Mouse (Mus musculus) heart, embryonic 12.5 days (tissue): ENCODE measurements at regions not wholly inside any gene's neighbourhood (a gene's known extent, or its start where the extent isn't known, plus 50 kb on each side); places are given as distances from the start of the nearest gene placed in this dataset.

Experiments
- ATAC-seq: fragments of 200-750 bp; cut with Nextera tagmentation; 2 replicates; pipeline ENCODE4 v1.8.0; 2017; ENCODE audit warnings: moderate TSS enrichment, moderate library complexity; ENCODE audit not compliant: insufficient number of reproducible peaks, low FRiP score
- H3K27ac ChIP-seq: fragments of 300-500 bp; sonication (generic); 2 replicates; pipeline ENCODE4 v1.5.1; 2016; ENCODE audit warnings: mild to moderate bottlenecking, moderate library complexity; ENCODE audit not compliant: poor library complexity, severe bottlenecking
- H3K27me3 ChIP-seq: fragments of 300-500 bp; sonication (generic); replicated peaks from 2 replicates; pipeline ENCODE4 v1.6.1; 2016; ENCODE audit warnings: mild to moderate bottlenecking, moderate library complexity
- H3K36me3 ChIP-seq: fragments of 300-500 bp; sonication (generic); 2 replicates; pipeline ENCODE4 v1.6.1; 2016; ENCODE audit warnings: mild to moderate bottlenecking, moderate library complexity
- H3K4me1 ChIP-seq: fragments of 300-500 bp; sonication (generic); replicated peaks from 2 replicates; pipeline ENCODE4 v1.6.1; 2016; ENCODE audit warnings: mild to moderate bottlenecking
- H3K4me2 ChIP-seq: fragments of 300-500 bp; sonication (generic); 2 replicates; pipeline ENCODE4 v1.6.1; 2016; ENCODE audit warnings: mild to moderate bottlenecking, moderate library complexity
- H3K4me3 ChIP-seq: fragments of 300-500 bp; sonication (generic); 2 replicates; pipeline ENCODE4 v1.5.1; 2016; ENCODE audit warnings: mild to moderate bottlenecking
- H3K9ac ChIP-seq: fragments of 300-500 bp; sonication (generic); 2 replicates; pipeline ENCODE4 v1.6.1; 2016; ENCODE audit warnings: mild to moderate bottlenecking, moderate library complexity
- H3K9me3 ChIP-seq: fragments of 300-500 bp; sonication (generic); replicated peaks from 2 replicates; pipeline ENCODE4 v1.6.1; 2016; ENCODE audit warnings: mild to moderate bottlenecking, moderate library complexity
- WGBS: fragments of 180-500 bp; shearing (Covaris S2); methylation state at CpG from one replicate; pipeline ENCODE4 v1.1.7; 2016; 5-methylcytosine and 5-hydroxymethylcytosine counted together

DNA sequence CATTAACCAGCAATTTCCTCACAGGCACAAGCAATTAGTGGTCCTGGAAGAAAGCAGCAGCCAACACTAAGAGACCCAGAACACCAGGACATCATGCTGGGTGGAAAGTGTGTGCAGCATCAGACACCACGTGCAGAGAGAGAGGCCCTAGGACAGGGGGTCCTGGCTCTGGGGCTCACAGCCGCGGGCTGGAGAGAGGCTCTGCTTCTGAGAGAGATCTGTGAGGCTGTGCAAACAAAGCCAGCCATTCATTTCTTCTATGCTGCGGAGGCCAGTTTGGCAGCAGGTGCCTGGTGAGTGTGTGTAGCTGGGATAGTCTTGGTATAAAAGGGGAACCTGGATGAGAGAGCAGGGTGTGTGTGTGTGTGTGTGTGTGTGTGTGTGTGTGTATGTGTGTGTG is 257.7 kb upstream of the Rnaseh2b start:
- WGBS: 60% methylated on average over 4 of the region's 4 CpGs
- Histone ChIP-seq H3K4me1 (no peaks in the 10 kb centered on the region), H3K27me3 (peaks cover 4% of the 10 kb centered on the region; the same call in 1 of the 2 replicates), H3K36me3 (no peaks in the 10 kb centered on the region), H3K27ac (no peak overlapping the region), H3K4me3 (no peak overlapping the region), H3K9me3 (no peaks in the 10 kb centered on the region), H3K9ac (no peak overlapping the region), H3K4me2 (no peak overlapping the region)
- no peak for ATAC-seq

DNA sequence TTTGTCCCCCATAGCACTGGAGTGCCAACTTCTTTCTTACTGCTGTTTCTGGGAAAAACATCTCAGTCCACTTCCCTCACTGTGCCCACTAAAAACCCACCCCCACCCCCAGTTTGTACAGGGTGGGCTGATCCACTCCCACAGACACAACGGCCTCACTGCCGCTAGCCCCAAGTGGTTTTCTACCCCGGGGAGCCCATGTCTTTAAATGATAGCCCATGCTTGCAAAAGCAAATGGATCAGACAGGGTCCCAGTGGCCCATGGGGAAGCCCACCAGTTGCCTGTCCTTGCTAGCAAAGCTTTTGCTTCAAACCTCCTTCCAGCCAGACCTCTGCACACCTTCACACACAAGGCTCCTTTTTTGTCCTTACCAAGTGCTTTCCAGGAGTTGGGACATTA is 257.0 kb upstream of the Rnaseh2b start:
- 87% methylated on average over 3 of the region's 3 CpGs for WGBS
- H3K4me1 ChIP-seq: no peaks in the 10 kb centered on the region

DNA sequence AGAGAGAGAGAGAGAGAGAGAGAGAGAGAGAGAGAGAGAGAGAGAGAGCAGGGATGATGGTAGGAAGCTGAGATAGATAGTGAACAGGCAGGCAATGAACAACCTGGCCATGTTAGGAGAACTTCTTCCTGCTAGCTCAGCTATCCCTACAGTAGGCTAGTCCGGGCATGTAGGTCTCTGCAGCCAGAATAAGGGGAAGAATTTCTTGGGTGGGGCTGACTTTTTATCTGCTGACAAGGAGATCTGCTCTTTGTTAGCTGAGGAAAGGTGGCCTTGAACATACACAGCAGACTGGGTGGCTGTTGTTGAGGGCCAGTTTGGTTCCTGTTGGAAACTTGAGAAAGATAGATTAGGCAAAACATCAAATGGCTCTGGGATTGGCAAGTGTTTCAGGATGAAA is 254.9 kb upstream of the Rnaseh2b start:
- WGBS: 44% methylated on average over 1 of the region's 1 CpGs
- ATAC-seq: no peak
- no peak overlapping the region for H3K4me3 ChIP-seq
- no peaks in the 10 kb centered on the region for H3K9me3 ChIP-seq
- no peak overlapping the region for H3K27ac ChIP-seq
- H3K4me2 ChIP-seq: no peak overlapping the region
- H3K4me1 ChIP-seq: no peaks in the 10 kb centered on the region
- H3K27me3 ChIP-seq: peaks cover 4% of the 10 kb centered on the region; the same call in 1 of the 2 replicates
- no peak overlapping the region for H3K9ac ChIP-seq
- no peaks in the 10 kb centered on the region for H3K36me3 ChIP-seq

More for the DNA sequence above, 257.0 kb upstream of the Rnaseh2b start:
- no peak overlapping the region for H3K4me2 ChIP-seq
- H3K9me3 ChIP-seq: no peaks in the 10 kb centered on the region
- H3K9ac ChIP-seq: no peak overlapping the region
- no peak overlapping the region for H3K27ac ChIP-seq
- H3K4me3 ChIP-seq: no peak overlapping the region
- H3K27me3 ChIP-seq: peaks cover 4% of the 10 kb centered on the region; the same call in 1 of the 2 replicates
- H3K36me3 ChIP-seq: no peaks in the 10 kb centered on the region
- ATAC-seq: no peak

DNA sequence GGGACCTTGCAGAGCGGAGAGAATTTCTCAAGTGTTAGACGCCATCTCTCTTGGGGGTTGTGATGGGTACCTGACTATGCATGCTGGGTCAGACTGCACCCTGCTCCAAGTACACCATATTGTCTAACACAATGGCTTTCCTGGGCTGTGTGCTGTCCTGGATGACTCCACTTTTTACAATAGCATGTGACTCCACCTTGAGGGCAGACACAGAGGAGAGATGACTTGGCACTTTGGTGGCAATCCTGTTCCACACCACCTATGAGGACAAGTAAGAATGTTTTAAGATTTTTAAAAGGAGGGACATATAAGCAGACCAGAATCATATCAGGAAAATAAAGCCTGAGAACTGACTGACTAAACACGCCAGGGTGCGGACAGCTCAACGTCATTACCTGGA is 254.5 kb upstream of the Rnaseh2b start:
- ATAC-seq: no peak
- H3K9me3 ChIP-seq: no peaks in the 10 kb centered on the region
- H3K4me2 ChIP-seq: no peak overlapping the region
- H3K27ac ChIP-seq: no peak overlapping the region
- H3K27me3 ChIP-seq: peaks cover 4% of the 10 kb centered on the region; the same call in 1 of the 2 replicates
- H3K9ac ChIP-seq: no peak overlapping the region
- no peaks in the 10 kb centered on the region for H3K36me3 ChIP-seq
- no peak overlapping the region for H3K4me3 ChIP-seq
- 72% methylated on average over 5 of the region's 5 CpGs for WGBS
- no peaks in the 10 kb centered on the region for H3K4me1 ChIP-seq

DNA sequence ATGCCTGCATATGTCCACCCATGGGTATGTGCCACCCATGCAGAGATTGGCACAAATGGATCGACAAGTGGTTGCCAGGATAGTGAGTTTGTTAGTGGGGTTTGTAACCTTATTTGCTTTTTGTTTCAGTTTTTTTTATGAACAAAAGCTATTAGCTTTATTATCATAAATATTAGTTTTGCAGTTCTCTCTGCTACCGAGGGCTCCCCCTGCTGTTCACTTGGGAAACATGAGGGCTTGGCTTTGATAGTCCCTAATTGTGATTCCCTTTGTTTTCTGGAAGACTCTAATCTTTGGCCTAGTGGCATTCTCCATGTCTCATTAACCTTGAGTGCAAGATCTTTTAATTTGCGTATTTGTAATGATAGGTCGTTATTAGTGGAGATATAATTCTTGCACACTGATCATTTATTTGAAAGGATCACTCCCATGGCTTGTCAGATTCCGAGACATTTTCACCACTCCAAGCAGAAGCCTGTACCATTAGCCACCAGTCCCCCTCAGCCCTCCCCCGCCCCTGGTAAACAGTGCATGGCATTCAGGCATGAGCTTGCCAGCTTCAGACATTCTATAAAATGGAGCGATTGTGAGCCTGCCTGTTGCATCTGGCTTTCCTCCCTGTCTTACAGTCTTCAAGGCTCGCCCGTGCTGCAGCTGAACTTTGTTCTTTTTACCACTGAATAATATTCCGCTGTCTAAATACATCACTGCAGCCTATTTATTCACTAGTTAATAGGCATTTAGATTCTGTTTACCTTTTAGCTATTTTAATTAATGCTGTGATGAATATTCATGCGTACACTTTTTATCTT is 249.9 kb upstream of the Rnaseh2b start:
- H3K27me3 ChIP-seq: no peaks in the 10 kb centered on the region
- H3K36me3 ChIP-seq: no peaks in the 10 kb centered on the region
- 61% methylated on average over 11 of the region's 11 CpGs for WGBS
- no peak overlapping the region for H3K27ac ChIP-seq
- H3K4me2 ChIP-seq: no peak overlapping the region
- no peaks in the 10 kb centered on the region for H3K4me1 ChIP-seq
- ATAC-seq: no peak
- H3K4me3 ChIP-seq: no peak overlapping the region
- H3K9ac ChIP-seq: no peak overlapping the region
- peaks cover 3% of the 10 kb centered on the region; the same call in 1 of the 2 replicates for H3K9me3 ChIP-seq

DNA sequence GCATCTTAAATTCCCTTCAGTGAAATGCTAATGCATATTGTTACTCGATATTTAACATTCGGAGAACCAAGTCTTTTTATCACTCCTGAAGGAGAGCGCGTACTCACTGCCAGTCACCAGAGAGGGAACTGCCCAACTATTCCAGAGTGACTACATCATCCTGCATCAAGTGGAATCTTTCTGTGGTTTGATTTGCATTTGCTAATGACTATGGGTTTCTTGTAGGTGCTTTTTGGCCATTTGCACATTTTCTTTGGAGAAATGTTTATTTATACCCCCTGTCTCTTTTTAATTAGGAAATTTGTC is 249.3 kb upstream of the Rnaseh2b start:
- 82% methylated on average over 4 of the region's 4 CpGs for WGBS
- ATAC-seq: no peak
- H3K27ac ChIP-seq: no peak overlapping the region

DNA sequence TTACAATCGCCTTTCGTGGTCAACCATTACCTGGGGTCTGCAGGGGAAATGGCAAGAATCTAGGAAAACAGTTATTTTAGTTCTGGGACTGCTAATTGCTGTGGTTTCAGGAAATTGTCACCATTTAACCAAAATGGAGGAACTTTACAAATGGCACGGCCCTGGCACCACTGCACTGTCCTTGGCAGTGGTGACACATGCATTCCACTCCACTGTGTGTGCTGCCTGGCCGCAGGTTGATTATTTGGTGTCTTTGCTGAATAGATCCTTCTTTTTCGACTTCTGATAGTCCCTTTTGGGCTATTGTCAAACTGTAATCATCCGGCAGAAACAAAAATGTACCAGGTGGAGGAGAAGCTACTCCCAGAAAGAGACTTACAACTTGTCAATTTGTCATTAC is 241.4 kb upstream of the Rnaseh2b start:
- Histone ChIP-seq H3K4me2 (no peak overlapping the region), H3K4me3 (no peak overlapping the region), H3K9me3 (0 out of 2 replicates have a peak, but pooled peaks cover 3% of the 10 kb centered on the region), H3K36me3 (no peaks in the 10 kb centered on the region), H3K27ac (no peak overlapping the region), H3K27me3 (no peaks in the 10 kb centered on the region), H3K9ac (no peak overlapping the region), H3K4me1 (no peaks in the 10 kb centered on the region)
- no peak for ATAC-seq
- 86% methylated on average over 6 of the region's 6 CpGs for WGBS

More for the DNA sequence above, 249.3 kb upstream of the Rnaseh2b start:
- Histone ChIP-seq H3K4me1 (no peaks in the 10 kb centered on the region), H3K36me3 (no peaks in the 10 kb centered on the region), H3K4me3 (no peak overlapping the region), H3K27me3 (no peaks in the 10 kb centered on the region), H3K9ac (no peak overlapping the region), H3K4me2 (no peak overlapping the region), H3K9me3 (peaks cover 3% of the 10 kb centered on the region; the same call in 1 of the 2 replicates)

DNA sequence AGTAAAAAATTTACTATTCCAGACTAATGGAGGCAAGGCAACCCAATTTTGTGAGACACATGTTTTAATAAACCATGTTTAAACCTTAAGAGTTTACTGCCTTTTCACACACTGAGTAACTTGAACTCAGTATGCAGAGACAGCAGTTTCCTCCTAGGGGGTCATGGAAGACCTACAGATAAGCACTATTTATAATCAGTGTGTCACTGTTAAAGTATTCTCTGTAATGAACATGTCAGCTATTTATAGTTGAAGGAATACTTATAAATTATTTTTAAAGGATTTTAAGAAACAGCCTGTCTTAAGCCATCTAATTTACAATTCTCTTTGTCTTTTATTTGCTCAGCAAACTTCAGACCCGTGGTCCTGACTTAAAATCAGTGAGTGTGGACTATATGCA is 240.5 kb upstream of the Rnaseh2b start:
- ATAC-seq: no peak

DNA sequence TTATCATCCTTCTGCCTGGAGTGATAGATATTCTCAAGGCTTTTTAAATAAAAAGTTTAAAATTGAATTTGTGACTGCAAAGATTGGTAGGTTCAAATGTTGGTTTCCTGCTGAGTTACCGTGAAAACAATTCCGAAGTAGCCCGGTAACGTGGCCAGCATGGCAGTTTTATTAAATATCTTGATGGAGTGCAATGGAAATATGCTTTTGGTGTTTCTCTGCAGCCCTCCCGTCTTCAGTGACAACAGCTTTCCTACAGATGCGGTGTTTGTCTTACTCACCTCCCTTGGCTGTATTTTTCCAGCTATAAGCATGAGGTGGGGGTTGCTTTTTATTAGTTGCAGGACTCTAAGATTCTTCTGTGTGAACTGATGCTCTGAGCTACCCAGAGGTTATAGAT is 239.4 kb upstream of the Rnaseh2b start:
- Histone ChIP-seq H3K4me2 (no peak overlapping the region), H3K36me3 (no peaks in the 10 kb centered on the region), H3K27ac (no peak overlapping the region), H3K4me3 (no peak overlapping the region), H3K9ac (no peak overlapping the region), H3K4me1 (no peaks in the 10 kb centered on the region), H3K27me3 (no peaks in the 10 kb centered on the region), H3K9me3 (0 out of 2 replicates have a peak, but pooled peaks cover 3% of the 10 kb centered on the region)
- ATAC-seq: no peak
- 78% methylated on average over 6 of the region's 6 CpGs for WGBS

More for the DNA sequence above, 240.5 kb upstream of the Rnaseh2b start:
- Histone ChIP-seq H3K9ac (no peak overlapping the region), H3K36me3 (no peaks in the 10 kb centered on the region), H3K9me3 (0 out of 2 replicates have a peak, but pooled peaks cover 3% of the 10 kb centered on the region), H3K27ac (no peak overlapping the region), H3K4me3 (no peak overlapping the region), H3K4me2 (no peak overlapping the region), H3K27me3 (no peaks in the 10 kb centered on the region), H3K4me1 (no peaks in the 10 kb centered on the region)
- 53% methylated on average over 1 of the region's 1 CpGs for WGBS

DNA sequence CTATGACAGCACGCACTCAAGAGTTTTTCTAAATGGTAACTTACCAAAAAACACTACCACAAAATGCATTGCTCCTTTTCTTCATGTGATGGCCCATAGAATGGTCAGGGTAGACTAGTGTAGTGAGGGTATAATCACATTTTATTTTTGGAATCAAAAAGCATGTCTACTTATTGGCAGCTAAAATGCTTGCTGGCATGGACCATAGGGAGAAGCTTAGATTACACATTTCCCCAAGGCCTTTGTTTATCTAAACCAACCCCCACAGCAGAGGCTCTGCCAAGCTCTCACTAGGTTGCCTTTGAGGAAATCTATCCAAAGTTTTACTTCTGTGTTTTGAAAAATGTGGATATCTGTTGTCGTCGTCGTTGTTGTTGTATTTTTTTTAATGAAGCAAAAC is 235.3 kb upstream of the Rnaseh2b start:
- H3K27ac ChIP-seq: no peak overlapping the region
- WGBS: 70% methylated on average over 4 of the region's 4 CpGs
- no peak overlapping the region for H3K9ac ChIP-seq
- H3K4me2 ChIP-seq: no peak overlapping the region
- no peak for ATAC-seq
- H3K4me3 ChIP-seq: no peak overlapping the region
- 0 out of 2 replicates have a peak, but pooled peaks cover 3% of the 10 kb centered on the region for H3K9me3 ChIP-seq
- H3K27me3 ChIP-seq: no peaks in the 10 kb centered on the region
- H3K4me1 ChIP-seq: no peaks in the 10 kb centered on the region
- H3K36me3 ChIP-seq: no peaks in the 10 kb centered on the region

DNA sequence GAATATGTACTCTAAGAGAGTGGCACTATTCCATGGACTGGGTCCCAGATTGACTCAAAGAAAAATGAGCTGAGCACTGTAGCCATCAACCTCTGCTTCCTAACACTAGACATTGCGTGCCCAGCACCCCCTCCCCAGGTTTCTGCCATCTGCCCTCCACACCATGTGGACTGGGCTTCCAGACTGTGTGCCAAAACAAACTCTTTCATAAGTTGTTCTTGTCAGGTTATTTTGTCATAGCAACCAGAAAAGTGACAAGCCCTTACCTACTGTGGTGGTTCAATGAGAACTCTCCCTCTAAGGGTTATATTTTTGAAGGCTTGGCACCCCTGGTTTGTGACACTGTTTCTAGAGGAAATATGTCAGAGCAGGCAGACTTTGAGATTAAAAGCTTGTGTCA is 234.3 kb upstream of the Rnaseh2b start:
- H3K27me3 ChIP-seq: no peaks in the 10 kb centered on the region
- H3K4me3 ChIP-seq: no peak overlapping the region
- no peaks in the 10 kb centered on the region for H3K4me1 ChIP-seq
- 0 out of 2 replicates have a peak, but pooled peaks cover 3% of the 10 kb centered on the region for H3K9me3 ChIP-seq
- no peak overlapping the region for H3K4me2 ChIP-seq
- no peak for ATAC-seq
- H3K27ac ChIP-seq: no peak overlapping the region
- H3K36me3 ChIP-seq: no peaks in the 10 kb centered on the region
- no peak overlapping the region for H3K9ac ChIP-seq
- 67% methylated on average over 1 of the region's 1 CpGs for WGBS

DNA sequence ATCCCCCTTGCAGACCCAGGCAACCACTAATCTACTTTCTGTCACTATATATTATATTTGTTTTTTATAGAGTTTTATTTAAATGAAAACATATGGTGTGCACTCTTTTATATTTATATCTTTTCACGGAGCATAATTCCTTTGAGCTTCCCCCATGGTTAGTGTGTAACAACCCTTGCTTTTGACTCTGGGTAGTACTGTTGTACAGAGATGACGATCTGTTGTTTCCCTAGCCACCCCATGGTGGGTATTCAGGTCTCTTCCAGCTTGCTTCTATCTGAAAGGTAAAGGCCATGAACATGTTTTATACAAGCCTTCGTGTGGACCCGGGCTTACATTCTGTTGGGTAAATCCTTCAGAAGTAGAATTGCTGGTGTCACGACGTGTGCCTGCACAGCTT is 221.2 kb upstream of the Rnaseh2b start:
- no peaks in the 10 kb centered on the region for H3K36me3 ChIP-seq
- no peak overlapping the region for H3K4me2 ChIP-seq
- no peak overlapping the region for H3K27ac ChIP-seq
- no peak overlapping the region for H3K4me3 ChIP-seq
- whole genome bisulfite sequencing: 87% methylated on average over 6 of the region's 6 CpGs
- ATAC-seq: no peak
- no peaks in the 10 kb centered on the region for H3K4me1 ChIP-seq
- H3K27me3 ChIP-seq: no peaks in the 10 kb centered on the region
- H3K9me3 ChIP-seq: no peaks in the 10 kb centered on the region
- H3K9ac ChIP-seq: no peak overlapping the region
